Mouse (Mus musculus): ENCODE measurements around the gene Cdh13.

Gene Cdh13

DNA sequence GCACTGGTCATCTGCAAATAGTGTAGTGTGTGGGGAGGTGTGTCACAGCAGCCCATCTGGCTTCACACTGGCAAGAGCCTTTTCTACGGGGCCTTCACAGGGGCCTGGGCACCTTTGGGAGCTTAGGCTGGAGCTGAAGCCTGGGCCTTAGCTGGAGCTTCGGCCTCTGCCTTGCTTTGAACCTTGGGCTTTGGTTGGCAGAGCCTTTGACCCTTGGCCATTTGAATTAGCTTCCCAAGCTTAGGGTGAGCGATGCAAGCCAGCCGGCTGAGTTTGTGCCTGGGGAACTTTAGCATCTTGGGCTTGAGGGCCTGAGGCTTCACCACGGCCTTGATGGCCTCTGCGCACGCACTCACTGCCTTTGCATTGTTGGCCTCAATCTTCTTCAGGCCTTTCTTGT lies 98.1 kb downstream of the Cdh13 start:
- DNase-seq = no peak

DNA sequence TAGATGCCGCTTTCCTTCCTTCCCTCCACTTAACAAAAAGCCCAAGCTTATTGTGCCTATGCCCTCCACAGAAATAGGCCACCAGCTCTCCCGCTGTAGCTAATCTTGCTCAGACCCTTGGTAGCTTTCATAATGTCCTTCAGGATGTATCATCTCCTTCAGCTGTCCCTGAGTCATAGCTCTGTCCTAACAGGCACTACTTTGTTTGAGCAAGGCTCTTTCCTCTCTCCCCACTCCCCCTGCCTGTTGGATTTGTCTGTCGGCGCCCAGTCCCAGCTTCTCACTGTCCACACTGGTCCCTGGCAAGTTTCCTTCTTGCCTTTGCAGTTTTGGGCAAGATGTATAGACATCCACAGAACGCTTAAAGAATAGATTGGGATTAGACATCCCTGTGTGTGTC lies 100.8 kb downstream of the Cdh13 start:
- DNase-seq = no peak

DNA sequence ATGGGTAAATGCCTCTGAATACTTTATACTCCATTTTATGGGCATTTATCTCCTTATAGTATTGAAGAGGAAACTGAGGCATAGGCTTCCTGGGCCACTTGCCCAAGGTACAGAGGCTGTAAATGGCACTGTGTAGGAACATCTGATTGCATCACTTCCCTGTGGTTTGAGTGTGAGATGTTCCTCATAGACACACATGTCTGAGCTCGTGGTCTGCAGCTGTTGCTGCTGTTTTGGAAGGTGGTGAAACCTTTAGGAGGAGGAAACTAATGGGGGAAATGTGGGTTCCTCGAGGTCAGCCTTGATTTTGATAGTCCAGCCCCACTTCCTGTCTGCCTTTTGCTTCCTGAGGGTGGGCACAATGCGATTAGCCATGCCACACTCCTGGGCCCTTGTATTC lies 105.9 kb downstream of the Cdh13 start:
- DNase-seq = no peak

DNA sequence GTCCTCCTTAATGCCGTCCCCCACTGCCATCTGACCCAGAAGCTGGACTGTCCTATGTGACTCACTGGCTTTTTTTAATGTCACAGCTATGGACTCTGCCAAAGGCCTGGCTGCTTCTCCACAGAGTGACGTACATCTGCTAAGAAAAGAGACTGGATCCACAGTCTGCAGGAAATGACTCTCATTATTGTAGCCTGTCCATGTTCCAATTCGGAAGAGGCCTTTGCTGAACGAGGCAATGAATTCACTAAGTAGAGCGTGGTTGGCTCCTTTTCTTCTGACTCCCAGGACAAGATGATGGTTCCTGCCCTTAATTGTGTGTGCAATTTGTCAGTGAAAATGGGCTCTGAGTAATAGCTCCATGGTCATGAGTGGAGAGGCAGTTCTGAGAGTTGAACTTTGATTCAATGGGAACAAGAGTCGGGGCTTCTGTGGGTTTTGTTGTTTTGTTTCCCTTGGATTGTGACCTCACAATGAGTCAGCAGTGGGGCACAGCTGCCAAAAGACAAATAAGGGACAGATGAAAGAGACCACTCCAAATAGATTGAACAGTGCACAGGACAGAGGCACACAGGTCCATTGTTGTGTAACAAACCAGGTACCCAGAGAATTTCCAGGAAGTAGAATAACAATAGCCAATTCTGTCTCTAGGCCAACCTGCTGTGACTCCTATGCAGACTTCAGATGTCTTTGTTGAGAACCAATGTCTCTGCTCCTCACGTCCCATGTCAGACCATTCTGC lies 110.5 kb downstream of the Cdh13 start:
- no peak for DNase-seq

DNA sequence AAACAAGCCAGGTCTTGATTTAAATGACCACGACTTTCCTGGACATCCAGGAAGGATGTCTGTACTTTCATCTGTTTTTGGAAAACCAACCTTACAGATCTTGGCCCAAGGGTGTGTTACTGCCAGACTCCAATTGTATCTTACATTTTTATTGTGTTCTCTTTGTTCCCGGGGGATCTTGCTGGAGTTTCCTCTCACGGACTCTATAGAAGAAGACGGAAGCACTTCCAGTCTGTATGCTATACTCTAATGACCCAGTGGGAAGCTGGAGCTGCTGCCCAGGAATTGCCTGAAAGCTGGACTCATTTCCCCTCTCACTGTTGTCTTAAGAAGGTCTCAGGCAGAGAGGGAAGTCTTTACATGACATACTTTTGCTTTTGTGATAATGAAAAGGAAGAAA lies 111.6 kb downstream of the Cdh13 start:
- no peak for DNase-seq

DNA sequence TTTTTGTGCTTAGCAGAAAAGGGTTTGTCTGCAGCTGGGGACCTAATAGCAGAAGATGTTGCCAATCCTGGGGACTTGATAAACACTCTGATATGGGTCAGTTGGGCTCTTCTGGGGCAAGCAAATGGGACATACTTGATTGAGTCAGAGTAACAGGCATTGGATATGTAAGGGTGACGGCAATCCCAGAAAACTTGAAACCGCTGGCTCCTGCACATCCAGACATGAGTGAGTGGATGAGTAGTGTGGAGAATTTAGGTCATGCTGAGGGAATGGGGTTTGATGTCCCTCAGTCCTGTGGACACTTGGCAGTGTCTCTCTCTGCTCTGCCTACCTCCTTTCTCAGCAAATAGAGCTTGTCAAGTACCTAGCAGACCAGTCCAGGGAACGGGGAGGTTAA lies 121.3 kb downstream of the Cdh13 start:
- DNase-seq = no peak

DNA sequence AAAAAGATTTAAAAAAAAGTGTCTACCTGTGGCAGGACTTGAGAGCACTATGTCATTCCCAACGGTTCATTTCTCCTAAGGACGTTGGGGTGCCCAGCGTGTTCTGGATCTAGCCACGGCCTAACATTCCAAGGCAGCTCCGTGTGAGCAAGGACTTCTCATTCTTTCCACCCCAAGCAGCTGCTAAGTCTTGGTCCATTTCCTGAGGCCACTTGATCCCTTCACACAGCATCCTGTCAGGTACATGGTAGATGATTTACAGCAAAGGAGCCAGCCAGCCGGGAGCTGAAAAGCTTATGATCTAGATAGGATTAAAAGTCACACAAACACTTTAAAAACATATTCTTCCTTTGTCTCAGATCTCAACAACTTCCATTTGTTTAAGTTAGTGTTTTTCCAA lies 123.8 kb downstream of the Cdh13 start:
- peak; percentile 16 for DNase-seq

DNA sequence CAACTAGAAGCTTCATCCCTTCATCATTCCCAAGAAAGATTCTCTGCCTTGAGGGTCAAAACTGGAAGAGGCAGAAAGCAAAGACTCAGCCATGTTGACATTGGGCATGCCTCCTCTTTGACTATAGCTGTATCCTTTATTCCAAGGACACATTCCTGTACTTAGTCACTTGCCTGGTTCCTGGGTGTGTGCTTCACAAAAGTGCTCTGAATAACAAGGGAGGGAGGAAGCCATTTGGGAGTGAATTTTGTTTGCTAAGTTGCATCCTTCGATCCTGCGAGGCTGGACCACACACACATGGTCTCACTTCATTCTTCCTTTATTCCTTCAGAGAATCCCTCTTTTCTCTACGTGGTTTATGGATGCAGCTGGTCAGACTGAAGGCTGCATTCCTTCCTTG lies 125.9 kb downstream of the Cdh13 start:
- DNase-seq = no peak

DNA sequence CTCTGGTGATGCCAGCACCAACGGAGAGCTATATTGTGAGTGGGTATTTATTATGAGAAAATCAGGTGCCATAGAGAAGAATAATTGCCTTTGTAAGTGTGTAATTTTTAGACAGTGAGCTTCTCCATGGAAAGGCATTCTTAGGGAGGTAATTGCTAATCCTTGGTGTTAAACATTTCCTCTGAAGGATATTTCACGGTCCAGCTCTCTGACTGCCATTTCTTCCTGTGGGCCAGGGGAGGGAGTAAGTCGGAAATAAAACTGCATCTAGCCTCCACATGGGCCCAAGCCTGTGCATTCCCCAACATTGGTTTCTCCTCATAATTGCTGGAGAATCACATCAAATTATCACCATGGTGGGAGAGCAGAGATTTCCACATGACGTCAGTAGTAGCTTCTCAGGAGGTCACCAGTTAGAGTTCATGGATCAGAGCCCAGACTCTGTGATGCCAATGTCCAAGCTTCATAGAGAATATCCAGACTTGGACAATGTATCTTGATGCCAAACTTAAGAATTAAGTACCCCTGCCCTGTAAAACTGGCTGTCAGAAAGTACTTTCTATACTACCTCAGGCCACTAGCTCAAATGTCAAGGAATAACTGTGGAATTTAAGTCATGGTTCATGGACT lies 126.9 kb downstream of the Cdh13 start:
- DNase-seq = peak; percentile 13

DNA sequence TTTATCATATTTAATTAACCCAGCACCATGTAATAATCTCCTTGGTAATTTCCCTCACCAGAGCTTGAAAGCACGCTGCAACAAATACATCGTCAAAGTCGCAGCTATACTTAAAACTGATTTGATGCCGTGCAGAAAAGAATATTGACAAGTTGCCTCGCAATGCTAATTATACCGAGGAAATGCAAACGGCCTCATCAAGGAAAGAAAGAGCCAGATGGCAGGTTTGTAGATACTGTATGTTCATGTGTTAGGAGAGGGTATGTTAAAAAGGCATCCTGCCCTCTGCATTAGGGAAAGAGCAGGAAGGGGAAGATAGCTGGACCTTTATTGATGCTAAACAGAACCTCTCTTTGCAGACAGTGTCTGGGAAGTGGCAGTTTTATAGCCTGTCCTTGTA lies 132.1 kb downstream of the Cdh13 start:
- no peak for DNase-seq

DNA sequence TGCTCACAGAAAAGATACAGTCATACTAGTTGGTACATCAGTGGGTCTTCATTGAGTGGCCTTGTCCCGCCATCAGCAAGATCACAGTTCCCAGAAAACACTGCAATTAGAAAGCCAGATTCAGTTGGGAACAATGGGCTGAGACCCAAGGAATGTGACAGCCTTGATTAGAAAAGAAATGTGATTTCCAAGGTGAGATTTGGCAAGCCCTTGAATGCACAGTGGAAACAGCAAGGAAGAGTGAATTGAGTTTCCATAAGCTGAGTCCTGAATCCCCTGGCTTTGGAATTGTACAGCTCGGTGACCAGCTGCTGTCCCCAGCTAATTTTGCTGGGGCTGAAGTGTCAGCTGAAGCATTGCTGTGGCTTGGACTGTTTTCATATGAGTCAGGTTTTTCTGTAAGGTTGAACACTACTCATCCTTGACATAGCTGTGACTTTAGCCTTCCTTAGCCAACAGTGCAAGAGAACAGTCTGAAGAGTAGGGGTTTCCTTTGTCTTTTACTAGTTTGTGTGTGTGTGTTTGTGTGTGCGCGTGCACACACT lies 133.3 kb downstream of the Cdh13 start:
- no peak for DNase-seq

DNA sequence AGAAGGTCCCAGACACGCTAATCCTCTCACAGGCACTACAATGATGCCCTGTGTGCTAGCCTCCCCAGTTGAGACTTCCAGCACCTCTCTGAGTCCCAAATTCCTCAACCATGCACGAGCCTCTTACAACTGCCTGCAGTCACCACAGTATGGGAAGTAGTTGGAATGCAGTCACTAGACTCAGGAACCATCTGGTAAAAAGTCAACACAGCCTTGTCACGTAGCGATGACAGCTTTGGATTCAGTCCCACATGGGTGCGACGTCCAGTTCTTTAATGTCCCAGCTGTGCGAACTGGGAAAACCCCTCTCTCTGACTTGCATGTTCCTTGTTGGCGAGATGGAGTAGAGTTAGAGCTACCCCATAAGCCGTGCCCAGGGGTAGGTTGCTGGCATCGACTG lies 139.1 kb downstream of the Cdh13 start:
- no peak for DNase-seq

DNA sequence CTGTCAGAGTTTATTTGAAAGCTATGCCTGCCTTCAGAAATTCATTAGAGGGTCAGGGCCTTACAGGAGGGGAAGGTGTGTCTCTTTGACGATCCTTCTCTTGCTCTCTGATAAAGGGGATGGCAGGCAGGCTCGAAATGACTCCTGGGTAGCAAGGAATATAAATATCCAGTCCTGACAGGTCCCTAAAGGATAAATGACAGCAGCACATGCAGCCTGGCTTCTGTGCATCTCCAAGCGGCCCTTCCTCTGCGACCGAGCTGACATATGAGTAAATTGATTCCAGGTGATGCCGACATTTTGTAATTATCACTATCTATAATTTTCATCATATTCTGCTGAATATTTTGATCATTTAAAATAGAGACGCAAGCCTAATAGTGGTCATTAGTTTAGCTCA lies 145.4 kb downstream of the Cdh13 start:
- no peak for DNase-seq

DNA sequence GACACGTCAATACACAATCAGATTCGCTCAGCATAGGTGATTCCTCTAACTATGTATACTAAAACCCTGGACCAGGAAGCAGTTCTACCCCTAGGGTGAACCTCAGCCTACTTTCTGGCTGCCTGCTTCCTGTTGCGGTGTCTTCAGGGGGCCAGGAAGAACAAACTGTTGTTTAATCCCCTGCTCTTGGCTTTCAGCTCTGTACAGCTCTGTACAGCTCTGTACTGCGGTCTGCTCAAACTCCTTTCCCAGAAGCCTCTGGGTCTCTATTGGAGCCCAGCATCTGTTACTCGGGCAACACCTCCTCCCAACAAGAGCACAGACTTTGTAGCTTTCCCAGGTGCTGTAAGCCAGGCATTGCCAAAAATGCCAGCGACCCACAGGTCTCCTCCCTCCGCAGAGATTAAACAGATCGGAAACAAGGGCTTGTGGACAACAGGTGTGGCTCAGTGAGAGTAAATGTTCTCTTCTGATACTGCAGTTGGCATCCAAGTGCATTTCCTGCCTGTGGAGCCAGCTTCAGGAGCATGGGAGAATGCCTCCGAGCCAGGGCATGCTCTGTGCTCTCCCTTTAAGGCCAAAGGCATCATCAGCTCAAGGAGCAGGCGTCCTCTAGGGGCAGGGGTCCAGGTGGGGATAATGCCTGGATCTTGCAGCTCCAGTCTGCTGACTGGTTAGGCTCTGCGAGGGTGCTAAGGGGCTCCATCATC lies 148.4 kb downstream of the Cdh13 start:
- no peak for DNase-seq

DNA sequence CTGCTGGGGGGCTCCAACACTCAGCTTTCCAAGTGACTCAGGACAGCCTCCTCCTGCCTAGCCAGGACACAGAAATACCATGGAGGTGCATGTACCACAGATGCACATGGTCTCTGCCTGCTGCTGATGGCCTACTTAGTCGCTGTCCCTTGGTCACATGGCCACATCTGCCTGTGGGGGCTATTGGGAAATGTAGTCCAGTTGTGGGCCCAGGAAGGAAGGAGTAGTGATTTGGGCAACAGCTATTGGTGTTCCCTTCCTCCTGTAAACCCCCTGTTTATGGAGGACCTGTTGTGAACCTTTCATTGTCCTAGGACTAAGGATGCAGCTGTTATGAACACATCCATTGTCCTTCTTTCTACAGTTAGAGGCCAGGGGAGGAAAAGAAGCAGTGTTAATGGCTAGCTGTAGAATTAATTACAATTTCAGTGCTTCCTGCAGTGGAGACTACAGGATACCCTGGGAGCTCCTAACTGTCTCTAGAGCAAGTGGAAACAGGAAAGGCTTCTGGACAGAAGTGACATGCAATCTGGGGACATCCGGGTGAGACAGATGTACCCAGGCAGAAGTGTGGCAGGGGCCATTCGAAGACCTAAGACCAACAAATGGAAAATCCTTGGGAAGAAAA lies 150.1 kb downstream of the Cdh13 start:
- DNase-seq = no peak

DNA sequence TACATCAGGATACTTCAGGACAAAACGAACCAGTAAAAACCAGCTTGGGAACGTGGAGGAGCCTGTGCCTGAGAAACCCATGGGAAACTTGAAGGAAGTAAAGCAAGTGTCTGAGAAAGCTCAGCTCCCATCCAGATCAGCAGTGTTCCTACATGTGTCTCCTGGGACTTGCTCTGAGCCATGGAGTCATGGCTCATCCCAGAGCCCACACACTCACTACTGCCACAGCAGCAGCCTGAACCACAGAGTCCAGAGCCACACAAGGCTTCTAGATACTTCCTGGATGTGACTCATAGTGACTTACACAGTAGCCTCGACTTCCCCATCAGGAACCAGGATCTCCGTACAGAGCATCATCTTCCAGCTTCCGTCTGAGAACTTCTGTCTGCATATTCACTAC lies 153.2 kb downstream of the Cdh13 start:
- no peak for DNase-seq

DNA sequence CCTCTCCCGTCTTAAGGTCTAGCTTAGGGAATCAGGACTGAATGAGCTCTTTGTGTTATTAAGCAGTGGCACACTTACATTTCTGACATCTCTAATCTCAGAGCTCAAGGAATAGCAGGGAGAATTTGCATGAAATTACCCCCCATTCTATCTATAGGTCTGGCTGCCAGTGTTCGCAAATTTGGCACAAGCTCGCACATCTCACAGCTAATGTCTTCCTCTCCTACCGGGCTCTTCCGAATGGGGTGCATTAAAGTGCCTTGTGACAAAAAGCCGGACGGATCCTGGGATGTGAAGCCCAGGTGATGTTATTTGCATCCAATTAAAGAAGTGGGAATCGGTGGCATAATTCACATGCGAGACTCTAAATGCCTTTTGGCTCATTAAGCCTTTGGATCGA lies 153.6 kb downstream of the Cdh13 start:
- DNase-seq = no peak

DNA sequence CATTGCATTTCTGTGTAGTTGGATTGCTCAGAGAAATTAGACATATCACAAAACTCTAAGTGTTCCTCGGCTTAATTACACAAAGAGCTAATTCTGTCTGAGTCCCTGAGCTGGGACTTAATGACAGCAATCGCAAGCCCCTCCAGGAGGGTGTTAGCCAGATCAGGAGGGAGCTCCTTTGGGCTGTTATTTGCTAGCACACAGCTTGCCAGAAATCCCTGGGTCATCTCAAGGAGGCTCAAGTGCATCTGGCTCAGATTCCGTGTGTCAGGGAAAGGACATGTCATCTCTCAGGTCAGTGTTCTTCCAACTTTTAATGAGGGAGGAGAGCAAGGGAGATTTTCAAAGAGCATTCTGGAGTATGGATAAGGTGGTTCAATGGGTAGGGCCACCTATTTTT lies 154.3 kb downstream of the Cdh13 start:
- DNase-seq = no peak

DNA sequence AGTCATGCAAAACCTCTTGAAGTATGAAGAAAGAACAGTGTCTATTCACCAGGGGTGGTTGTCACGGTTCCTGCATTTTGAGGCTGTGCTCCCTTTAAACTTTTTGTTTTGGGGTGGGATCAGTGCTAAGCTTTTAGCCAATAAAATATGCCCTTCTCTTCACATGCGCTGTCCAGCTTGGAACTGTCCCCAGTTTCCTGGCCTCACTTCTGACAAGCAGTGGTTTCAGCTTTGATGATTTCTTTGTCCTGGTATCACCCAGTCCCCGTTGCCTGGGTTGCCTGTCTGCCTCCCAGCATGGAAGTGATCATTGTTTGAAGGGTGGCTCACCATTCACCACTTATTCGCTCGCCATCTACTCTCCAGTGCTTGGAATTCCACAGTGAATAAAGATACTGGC lies 156.3 kb downstream of the Cdh13 start:
- no peak for DNase-seq

DNA sequence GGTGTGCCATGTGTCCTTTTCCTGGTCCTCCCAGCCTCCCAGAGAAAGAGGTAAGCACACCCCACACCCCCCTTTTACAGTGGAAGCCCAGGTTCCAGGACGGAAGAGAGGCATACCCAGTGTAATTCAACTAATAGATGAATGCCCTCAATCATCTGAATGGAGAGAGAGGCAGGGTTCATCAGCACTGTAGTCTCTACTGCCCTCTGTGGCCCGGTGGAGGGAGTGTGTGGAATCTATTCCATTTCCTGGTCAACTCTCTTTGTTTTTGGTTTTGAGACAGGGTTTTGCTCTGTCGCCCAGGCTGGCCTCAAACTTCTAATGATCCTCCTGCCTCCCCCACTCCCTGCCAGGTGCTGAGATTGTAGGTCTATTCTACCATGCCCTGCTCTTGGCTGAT lies 159.8 kb downstream of the Cdh13 start:
- DNase-seq = peak; percentile 13

DNA sequence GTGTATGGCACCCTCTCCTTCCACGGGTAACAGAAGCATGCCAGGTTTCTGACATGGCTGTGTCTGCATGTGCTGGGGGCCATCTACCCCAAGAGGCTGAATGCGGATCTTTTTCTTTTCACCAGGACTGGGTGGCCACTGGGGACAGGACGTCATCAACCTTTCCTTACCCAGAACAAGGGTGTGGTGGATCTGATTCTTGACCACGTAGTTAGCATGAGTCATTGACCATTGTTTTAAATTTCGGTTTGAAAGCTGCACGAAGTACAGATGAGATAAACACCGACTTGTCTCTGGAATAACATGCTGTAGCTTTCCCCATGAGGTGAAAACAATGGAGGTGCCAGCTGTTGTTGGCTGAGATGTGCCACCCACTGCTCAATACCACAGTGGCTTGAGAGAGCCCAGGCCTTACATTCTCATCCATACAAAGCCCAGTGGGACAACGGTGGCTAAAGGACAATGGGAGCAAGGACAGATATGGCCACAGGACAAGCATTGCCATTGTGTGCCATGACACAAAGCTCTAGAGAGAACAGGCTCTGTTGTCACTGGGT lies 161.2 kb downstream of the Cdh13 start:
- no peak for DNase-seq

DNA sequence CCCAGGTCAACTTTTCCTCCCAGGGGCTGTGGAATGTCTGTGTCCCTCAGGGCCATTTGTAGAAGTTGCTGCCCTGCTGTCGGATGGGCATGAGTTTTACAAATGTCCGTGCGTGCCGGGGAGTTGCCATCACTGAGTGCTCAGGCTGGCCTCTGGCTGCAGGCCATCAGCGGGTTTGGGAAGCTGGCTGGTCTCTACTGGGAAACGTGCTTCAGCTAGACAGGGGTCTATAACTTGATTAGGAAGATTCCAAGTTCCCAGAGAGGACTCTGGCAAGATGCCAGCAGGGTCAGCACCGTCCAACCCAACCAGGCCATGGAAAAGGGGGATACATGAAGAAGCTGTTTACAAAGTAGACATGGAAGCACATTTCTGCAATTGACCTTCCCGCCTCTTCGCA lies 163.0 kb downstream of the Cdh13 start:
- DNase-seq = no peak

DNA sequence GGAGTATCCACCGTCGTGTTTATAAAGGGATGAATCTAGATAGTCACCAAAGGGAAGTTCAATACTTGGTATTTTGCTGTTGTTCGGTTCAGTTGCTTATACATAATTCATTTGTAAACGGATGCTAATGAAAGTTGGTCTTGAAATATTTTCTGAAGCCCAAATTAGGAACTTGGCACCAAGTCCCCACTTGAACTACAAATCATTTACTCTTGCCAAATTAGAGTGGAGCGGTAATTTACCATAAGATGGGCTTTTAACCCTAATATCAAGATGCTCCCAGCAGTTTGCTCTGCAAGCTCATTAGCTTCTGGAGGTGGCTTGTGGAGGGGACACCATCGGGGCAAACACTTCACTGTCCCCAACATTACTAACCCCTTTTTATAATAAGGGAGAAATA lies 164.5 kb downstream of the Cdh13 start:
- DNase-seq = no peak
